Mouse (Mus musculus) heart, embryonic 10.5 days (tissue): ENCODE measurements at regions not wholly inside any gene's neighbourhood (a gene's known extent, or its start where the extent isn't known, plus 50 kb on each side); places are given as distances from the start of the nearest gene placed in this dataset.

Experiments used
- DNase-seq: peaks from one replicate; pipeline ENCODE4 v3.0.0-alpha.2; 2017; ENCODE audit warnings: low spot score
- H3K27ac ChIP-seq: fragments of 300-500 bp; sonication (generic); 2 replicates; pipeline ENCODE4 v1.5.1; 2016; ENCODE audit warnings: mild to moderate bottlenecking
- H3K27me3 ChIP-seq: fragments of 300-500 bp; sonication (generic); 2 replicates; pipeline ENCODE4 v1.6.1; 2016; ENCODE audit warnings: mild to moderate bottlenecking; ENCODE audit not compliant: poor library complexity, insufficient read depth, severe bottlenecking
- H3K36me3 ChIP-seq: fragments of 300-500 bp; sonication (generic); 2 replicates; pipeline ENCODE4 v1.6.1; 2016; ENCODE audit warnings: mild to moderate bottlenecking, moderate library complexity
- H3K4me1 ChIP-seq: fragments of 300-500 bp; sonication (generic); 2 replicates; pipeline ENCODE4 v1.6.1; 2016; ENCODE audit warnings: mild to moderate bottlenecking
- H3K4me3 ChIP-seq: fragments of 300-500 bp; sonication (generic); 2 replicates; pipeline ENCODE4 v1.5.1; 2016; ENCODE audit warnings: mild to moderate bottlenecking, moderate library complexity
- H3K9me3 ChIP-seq: fragments of 300-500 bp; sonication (generic); 2 replicates; pipeline ENCODE4 v1.6.1; 2016; ENCODE audit warnings: mild to moderate bottlenecking, moderate library complexity
- WGBS: fragments of 180-500 bp; shearing (Covaris S2); methylation state at CpG from one replicate; pipeline ENCODE4 v1.1.7; 2016; 5-methylcytosine and 5-hydroxymethylcytosine counted together

- no peak for DNase-seq
- no peaks in the 10 kb centered on the region for H3K36me3 ChIP-seq
- H3K27me3 ChIP-seq, result peaks cover 8% of the 10 kb centered on the region; the same call in 1 of the 2 replicates
- no peaks in the 10 kb centered on the region for H3K9me3 ChIP-seq
- peaks cover 15% of the 10 kb centered on the region for H3K4me1 ChIP-seq
- no peak overlapping the region for H3K4me3 ChIP-seq
- WGBS, result 12% methylated on average over 5 of the region's 5 CpGs
- no peak overlapping the region for H3K27ac ChIP-seq
These were observed 421.4 kb upstream of the Nr2f2 start for GRCm38 (mm10) chr7:70787966-70788365.

GRCm38 (mm10) chr7:70780742-70781332 is 414.3 kb upstream of the Nr2f2 start:
- H3K27me3 ChIP-seq, result 0 out of 2 replicates have a peak, but pooled peaks cover 5% of the 10 kb centered on the region
- 15% methylated on average over 2 of the region's 2 CpGs for WGBS
- H3K4me1 ChIP-seq, result peaks cover 10% of the 10 kb centered on the region; the same call in 1 of the 2 replicates
- no peak for DNase-seq
- H3K9me3 ChIP-seq, result no peaks in the 10 kb centered on the region
- H3K4me3 ChIP-seq, result no peak overlapping the region
- no peaks in the 10 kb centered on the region for H3K36me3 ChIP-seq
- no peak overlapping the region for H3K27ac ChIP-seq

GRCm38 (mm10) chr7:70777763-70778162 is 411.2 kb upstream of the Nr2f2 start:
- Histone ChIP-seq H3K27ac (no peak overlapping the region), H3K27me3 (0 out of 2 replicates have a peak, but pooled peaks cover 5% of the 10 kb centered on the region), H3K36me3 (no peaks in the 10 kb centered on the region), H3K4me3 (no peak overlapping the region), H3K9me3 (no peaks in the 10 kb centered on the region), H3K4me1 (peaks cover 10% of the 10 kb centered on the region; the same call in 1 of the 2 replicates)
- 47% methylated on average over 4 of the region's 4 CpGs for WGBS
- no peak for DNase-seq

GRCm38 (mm10) chr7:70769655-70770054 is 403.1 kb upstream of the Nr2f2 start:
- no peaks in the 10 kb centered on the region for H3K9me3 ChIP-seq
- H3K4me1 ChIP-seq, result peaks cover 5% of the 10 kb centered on the region; the same call in 1 of the 2 replicates
- no peak overlapping the region for H3K27ac ChIP-seq
- H3K4me3 ChIP-seq, result no peak overlapping the region
- DNase-seq, result no peak
- no peaks in the 10 kb centered on the region for H3K27me3 ChIP-seq
- WGBS, result 48% methylated on average over 6 of the region's 6 CpGs
- H3K36me3 ChIP-seq, result no peaks in the 10 kb centered on the region

DNA sequence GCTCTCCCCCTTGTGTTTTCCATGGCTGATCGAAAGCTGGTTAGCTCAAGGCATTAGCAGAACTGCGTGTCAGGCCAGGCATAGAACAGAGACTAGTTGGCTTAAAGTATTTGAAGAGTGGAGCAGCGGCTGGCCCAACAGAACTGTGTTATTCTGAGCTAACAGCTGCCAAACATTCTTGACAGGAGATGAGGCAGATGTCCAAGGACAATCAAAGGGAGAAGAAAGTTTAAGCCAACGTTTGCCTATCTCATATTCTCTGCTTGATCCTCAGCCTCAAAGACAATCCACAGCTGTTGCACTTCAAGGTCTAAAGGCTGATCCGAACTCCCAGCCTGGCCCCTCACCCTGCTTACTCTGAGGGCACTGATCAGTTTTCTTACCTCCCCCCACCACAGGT is 401.2 kb upstream of the Nr2f2 start:
- no peak for DNase-seq
- peaks cover 5% of the 10 kb centered on the region; the same call in 1 of the 2 replicates for H3K4me1 ChIP-seq
- H3K27ac ChIP-seq, result no peak overlapping the region
- no peaks in the 10 kb centered on the region for H3K36me3 ChIP-seq
- WGBS, result 43% methylated on average over 5 of the region's 5 CpGs
- H3K9me3 ChIP-seq, result no peaks in the 10 kb centered on the region
- no peak overlapping the region for H3K4me3 ChIP-seq
- no peaks in the 10 kb centered on the region for H3K27me3 ChIP-seq

DNA sequence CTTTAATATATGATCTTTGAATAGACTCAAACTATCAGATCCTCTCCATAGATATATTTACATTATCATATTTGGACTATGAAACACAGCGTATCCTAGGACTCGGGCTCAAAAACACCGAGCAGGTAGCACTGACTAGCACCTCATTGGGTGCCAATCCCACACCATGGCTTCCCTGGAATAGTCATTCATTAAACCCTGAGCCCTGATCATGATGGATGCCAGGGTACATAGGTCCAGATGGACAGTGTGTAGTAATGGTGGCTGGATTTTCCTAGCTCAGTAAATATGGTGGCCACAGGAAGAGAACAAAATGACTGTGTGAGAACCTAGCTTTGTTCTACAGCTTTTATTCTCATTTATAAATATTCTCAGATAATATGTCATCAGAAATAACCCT is 390.1 kb upstream of the Nr2f2 start:
- DNase-seq, result no peak
- 95% methylated on average over 3 of the region's 3 CpGs for WGBS
- H3K9me3 ChIP-seq, result no peaks in the 10 kb centered on the region
- no peaks in the 10 kb centered on the region for H3K4me1 ChIP-seq
- no peak overlapping the region for H3K27ac ChIP-seq
- no peak overlapping the region for H3K4me3 ChIP-seq
- H3K27me3 ChIP-seq, result no peaks in the 10 kb centered on the region
- no peaks in the 10 kb centered on the region for H3K36me3 ChIP-seq

DNA sequence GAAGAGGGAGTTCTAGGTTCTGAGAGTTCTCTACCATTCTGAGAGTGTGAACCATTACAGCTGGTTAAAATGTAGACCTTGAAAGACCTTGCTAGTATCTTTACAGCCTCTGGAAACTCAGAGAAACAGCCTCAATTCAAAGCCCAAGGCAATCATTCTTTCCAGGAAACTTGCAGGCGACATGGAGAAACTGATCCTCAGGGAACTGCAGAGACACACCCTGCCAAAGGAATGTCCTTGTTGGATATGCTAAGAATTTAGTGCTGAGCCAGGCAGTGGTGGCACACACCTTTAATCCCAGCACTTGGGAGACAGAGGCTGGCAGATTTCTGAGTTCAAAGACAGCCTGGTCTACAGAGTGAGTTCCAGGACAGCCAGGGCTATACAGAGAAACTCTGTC is 388.3 kb upstream of the Nr2f2 start:
- Histone ChIP-seq H3K36me3 (no peaks in the 10 kb centered on the region), H3K4me3 (no peak overlapping the region), H3K4me1 (no peaks in the 10 kb centered on the region), H3K9me3 (no peaks in the 10 kb centered on the region), H3K27me3 (no peaks in the 10 kb centered on the region), H3K27ac (no peak overlapping the region)
- DNase-seq, result no peak
- 88% methylated on average over 1 of the region's 1 CpGs for WGBS

GRCm38 (mm10) chr7:70752802-70753218 is 386.3 kb upstream of the Nr2f2 start:
- H3K4me3 ChIP-seq, result no peak overlapping the region
- H3K4me1 ChIP-seq, result no peaks in the 10 kb centered on the region
- H3K27ac ChIP-seq, result no peak overlapping the region
- H3K36me3 ChIP-seq, result no peaks in the 10 kb centered on the region
- 86% methylated on average over 12 of the region's 12 CpGs for WGBS
- H3K27me3 ChIP-seq, result no peaks in the 10 kb centered on the region
- DNase-seq, result no peak
- no peaks in the 10 kb centered on the region for H3K9me3 ChIP-seq

- no peak overlapping the region for H3K27ac ChIP-seq
- no peak overlapping the region for H3K4me3 ChIP-seq
- H3K9me3 ChIP-seq, result no peaks in the 10 kb centered on the region
- H3K27me3 ChIP-seq, result no peaks in the 10 kb centered on the region
- no peak for DNase-seq
- no peaks in the 10 kb centered on the region for H3K36me3 ChIP-seq
- no peaks in the 10 kb centered on the region for H3K4me1 ChIP-seq
- WGBS, result 57% methylated on average over 3 of the region's 3 CpGs
These were observed 382.3 kb upstream of the Nr2f2 start for GRCm38 (mm10) chr7:70748884-70749283.

GRCm38 (mm10) chr7:70748345-70748744 is 381.8 kb upstream of the Nr2f2 start:
- Histone ChIP-seq H3K4me3 (no peak overlapping the region), H3K27me3 (no peaks in the 10 kb centered on the region), H3K9me3 (no peaks in the 10 kb centered on the region), H3K36me3 (no peaks in the 10 kb centered on the region), H3K27ac (no peak overlapping the region), H3K4me1 (no peaks in the 10 kb centered on the region)
- no peak for DNase-seq
- 85% methylated on average over 8 of the region's 8 CpGs for WGBS

- no peak overlapping the region for H3K27ac ChIP-seq
- no peaks in the 10 kb centered on the region for H3K9me3 ChIP-seq
- no peaks in the 10 kb centered on the region for H3K4me1 ChIP-seq
- no peaks in the 10 kb centered on the region for H3K36me3 ChIP-seq
- no peaks in the 10 kb centered on the region for H3K27me3 ChIP-seq
- H3K4me3 ChIP-seq, result no peak overlapping the region
- DNase-seq, result no peak
- WGBS, result 72% methylated on average over 18 of the region's 18 CpGs
These were observed 377.8 kb upstream of the Nr2f2 start for GRCm38 (mm10) chr7:70744296-70744695.

DNA sequence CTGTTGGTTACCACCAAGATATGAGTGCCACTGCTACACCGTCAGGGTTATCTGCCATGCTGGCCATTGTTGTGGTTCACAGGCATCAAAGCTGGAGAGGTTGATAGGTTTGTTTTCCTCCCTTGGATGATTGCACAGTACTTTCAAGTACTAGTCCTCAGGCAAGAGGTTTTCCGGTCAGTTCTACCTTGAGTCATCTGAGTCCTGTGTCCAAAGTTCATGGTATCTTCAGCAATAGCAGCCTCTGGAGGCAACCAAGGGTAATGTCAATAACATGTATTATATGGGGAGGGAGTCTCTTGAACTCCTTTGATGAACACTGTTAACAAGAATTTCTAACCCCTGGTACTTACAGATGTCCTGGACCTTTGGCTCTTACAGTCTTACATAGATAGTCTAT is 369.1 kb upstream of the Nr2f2 start:
- no peaks in the 10 kb centered on the region for H3K36me3 ChIP-seq
- no peak overlapping the region for H3K4me3 ChIP-seq
- H3K27me3 ChIP-seq, result no peaks in the 10 kb centered on the region
- no peak overlapping the region for H3K27ac ChIP-seq
- no peak for DNase-seq
- no peaks in the 10 kb centered on the region for H3K9me3 ChIP-seq
- H3K4me1 ChIP-seq, result 0 out of 2 replicates have a peak, but pooled peaks cover 5% of the 10 kb centered on the region
- WGBS, result 80% methylated on average over 2 of the region's 2 CpGs

DNA sequence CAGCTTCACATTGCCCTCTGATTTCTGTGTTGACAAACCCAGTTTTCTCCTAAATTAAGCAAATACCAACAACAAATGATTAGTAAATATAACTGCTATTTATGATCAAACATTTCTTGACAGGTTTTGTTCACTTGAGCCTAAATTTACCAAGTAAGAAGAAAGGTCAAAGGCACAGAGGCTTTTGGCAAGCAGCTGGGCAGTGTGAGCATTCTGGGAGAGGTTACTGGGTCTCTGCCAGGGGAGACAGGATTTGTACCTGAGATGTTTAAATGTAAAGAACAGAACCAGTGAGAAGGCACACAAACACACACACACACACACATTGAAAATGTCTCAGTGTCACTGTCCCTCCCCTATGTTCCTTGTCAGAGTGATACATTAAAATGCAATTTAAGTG is 367.0 kb upstream of the Nr2f2 start:
- DNase-seq, result no peak
- H3K4me1 ChIP-seq, result 0 out of 2 replicates have a peak, but pooled peaks cover 5% of the 10 kb centered on the region
- H3K27me3 ChIP-seq, result no peaks in the 10 kb centered on the region
- no peak overlapping the region for H3K27ac ChIP-seq
- no peaks in the 10 kb centered on the region for H3K36me3 ChIP-seq
- no peak overlapping the region for H3K4me3 ChIP-seq
- H3K9me3 ChIP-seq, result no peaks in the 10 kb centered on the region

DNA sequence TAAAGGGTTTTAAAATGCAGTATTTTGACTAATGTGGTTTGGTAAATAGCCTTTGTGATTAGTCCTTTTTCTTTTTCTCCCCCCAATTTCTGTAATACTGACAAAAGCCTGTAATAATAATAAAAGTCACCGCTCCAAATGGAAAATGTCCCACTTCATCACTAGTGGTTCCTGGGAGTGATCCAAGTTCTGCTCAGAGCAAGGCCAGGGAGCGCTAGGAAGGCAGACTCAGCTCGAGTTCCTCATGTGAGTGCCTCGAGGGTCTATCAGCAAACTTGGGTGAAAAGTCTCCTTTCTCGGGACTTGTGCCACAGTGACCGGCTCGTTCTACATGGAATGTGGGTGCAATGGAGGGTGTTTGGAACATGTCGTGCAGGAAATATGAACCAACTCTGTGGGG is 363.4 kb upstream of the Nr2f2 start:
- Histone ChIP-seq H3K4me3 (no peak overlapping the region), H3K4me1 (0 out of 2 replicates have a peak, but pooled peaks cover 5% of the 10 kb centered on the region), H3K9me3 (no peaks in the 10 kb centered on the region), H3K36me3 (no peaks in the 10 kb centered on the region), H3K27me3 (no peaks in the 10 kb centered on the region), H3K27ac (no peak overlapping the region)
- no peak for DNase-seq
- 84% methylated on average over 8 of the region's 8 CpGs for WGBS
